Mouse (Mus musculus) central nervous system, embryonic 14 days (tissue): ENCODE data around the gene Ccdc153. TPM values are rescaled to one million over a fixed set of nuclear protein-coding genes. Genes with fewer than 3 reads are reported as not detected.

Experiments
- polyA plus RNA-seq: library from polyadenylated mRNA; depleted of rRNA; stranded (reverse); fragments of >200 nt; gene quantifications from 2 replicates; pipeline ENCODE4 v1.2.3, GENCODE M21; 2012; rRNA removed

Ccdc153 gene
- 0.07 and 0.13 TPM in 2 replicates for polyA plus RNA-seq

GRCm38 (mm10) chr9:44240399-44240798 lies at the start of gene Ccdc153:
TSS of gene Ccdc153 (plus strand) at chr9:44240676.

GRCm38 (mm10) chr9:44233802-44234478 lies 6.5 kb upstream of the Ccdc153 start, which contains the start of gene Cbl:
TSS of gene Cbl (minus strand) at chr9:44234049.

GRCm38 (mm10) chr9:44251314-44251713 lies 10.8 kb downstream of the Ccdc153 start, which contains the start of gene Pdzd3:
TSS of gene Pdzd3 (minus strand) at chr9:44251471.

GRCm38 (mm10) chr9:44268432-44268831 lies 28.0 kb downstream of the Ccdc153 start, which contains the start of gene Nlrx1:
TSS of gene Nlrx1 (minus strand) at chr9:44268599.

DNA sequence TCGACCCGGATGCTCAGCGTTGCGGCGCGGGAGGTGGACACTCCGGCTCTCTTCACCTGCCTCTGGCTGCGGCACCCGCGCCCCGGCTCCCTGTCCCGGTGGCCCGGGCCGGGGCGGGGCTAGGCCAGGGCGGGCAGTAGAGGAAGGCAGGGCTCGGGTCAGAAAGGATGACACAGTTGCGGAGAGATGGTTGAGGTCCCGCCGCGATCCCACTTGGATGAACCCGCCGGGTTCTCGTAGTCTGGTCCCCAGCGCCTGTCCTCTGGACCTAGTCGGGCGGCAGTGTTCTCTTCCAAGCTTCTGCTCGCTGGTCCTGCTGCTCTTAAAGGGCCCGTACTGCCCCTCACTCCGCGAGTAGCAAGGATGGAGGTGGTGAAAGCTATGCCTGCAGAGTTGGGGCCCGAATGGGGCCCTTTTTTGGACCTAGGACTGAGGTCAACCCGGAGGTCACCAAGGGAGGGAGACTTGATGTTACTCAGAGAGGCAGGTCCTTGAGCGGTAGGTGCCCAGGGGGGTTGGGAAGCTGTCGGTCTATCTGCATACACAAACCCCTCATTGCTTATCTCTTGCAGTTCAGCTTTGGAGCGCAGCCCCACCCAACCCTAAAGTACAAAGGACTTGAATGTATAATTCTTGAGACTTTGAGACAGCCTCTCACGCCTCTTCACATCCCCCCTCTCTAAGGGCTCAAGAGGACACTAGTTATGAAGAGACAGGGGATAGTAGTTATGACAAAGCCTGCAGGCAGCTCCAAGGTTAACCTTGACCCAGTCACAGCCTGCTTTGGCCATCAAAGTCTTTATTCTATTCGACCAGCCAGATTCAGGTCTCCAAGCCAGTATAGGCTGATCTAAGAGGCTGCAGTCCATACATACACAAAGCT lies 47.8 kb downstream of the Ccdc153 start, which contains the start of gene Abcg4:
Abcg4 (minus strand) TSS at position 540 of the 883 bp plus-strand sequence.

Other genes with a start within 250 kb of the Ccdc153 start
- 8.2 and 13.4 TPM in 2 replicates for gene Thy1, start 197.3 kb upstream of the Ccdc153 start, polyA plus RNA-seq
- gene Usp2, start 173.7 kb upstream of the Ccdc153 start, polyA plus RNA-seq: 1.8 and 2.7 TPM in 2 replicates
- gene Mfrp, start 138.9 kb upstream of the Ccdc153 start, polyA plus RNA-seq: 1.3 and 1.9 TPM in 2 replicates
- 4.3 and 5.5 TPM in 2 replicates for gene C1qtnf5, start 133.4 kb upstream of the Ccdc153 start, polyA plus RNA-seq
- 0.16 and 0.32 TPM in 2 replicates for gene Gm49380, start 127.2 kb upstream of the Ccdc153 start, polyA plus RNA-seq
- gene Rnf26, start 127.2 kb upstream of the Ccdc153 start, polyA plus RNA-seq: 30.0 and 33.0 TPM in 2 replicates
- gene Mcam, start 106.2 kb upstream of the Ccdc153 start, polyA plus RNA-seq: 29.7 and 40.4 TPM in 2 replicates
- gene Cbl, start 6.6 kb upstream of the Ccdc153 start, polyA plus RNA-seq: 22.4 and 23.4 TPM in 2 replicates
- 0.74 and 0.75 TPM in 2 replicates for gene Pdzd3, start 10.8 kb downstream of the Ccdc153 start, polyA plus RNA-seq
- 4.3 and 4.6 TPM in 2 replicates for gene Nlrx1, start 27.9 kb downstream of the Ccdc153 start, polyA plus RNA-seq
- gene Abcg4, start 47.9 kb downstream of the Ccdc153 start, polyA plus RNA-seq: 52.4 and 58.7 TPM in 2 replicates
- 43.3 and 49.9 TPM in 2 replicates for gene Hinfp, start 65.0 kb downstream of the Ccdc153 start, polyA plus RNA-seq
- gene C2cd2l, start 79.6 kb downstream of the Ccdc153 start, polyA plus RNA-seq: 47.2 and 53.2 TPM in 2 replicates
- 38.7 and 39.4 TPM in 2 replicates for gene Dpagt1, start 85.3 kb downstream of the Ccdc153 start, polyA plus RNA-seq
- gene H2afx, start 94.0 kb downstream of the Ccdc153 start, polyA plus RNA-seq: 197 and 236 TPM in 2 replicates
- 50.4 and 50.6 TPM in 2 replicates for gene Hmbs, start 103.6 kb downstream of the Ccdc153 start, polyA plus RNA-seq
- 36.0 and 37.5 TPM in 2 replicates for gene Vps11, start 121.0 kb downstream of the Ccdc153 start, polyA plus RNA-seq
- 47.0 and 53.6 TPM in 2 replicates for gene Hyou1, start 138.8 kb downstream of the Ccdc153 start, polyA plus RNA-seq
- 48.9 and 50.0 TPM in 2 replicates for gene Slc37a4, start 156.2 kb downstream of the Ccdc153 start, polyA plus RNA-seq
- 705 and 780 TPM in 2 replicates for gene Rps25, start 166.5 kb downstream of the Ccdc153 start, polyA plus RNA-seq
- gene Trappc4, start 166.9 kb downstream of the Ccdc153 start, polyA plus RNA-seq: 169 and 183 TPM in 2 replicates
- 57.4 and 62.5 TPM in 2 replicates for gene Ccdc84, start 177.9 kb downstream of the Ccdc153 start, polyA plus RNA-seq
- gene Foxr1, start 200.5 kb downstream of the Ccdc153 start, polyA plus RNA-seq: not detected in 2 replicates
- gene Upk2, start 214.3 kb downstream of the Ccdc153 start, polyA plus RNA-seq: 0.43 TPM in 1 of 2 replicates, not detected in the other
- gene Bcl9l, start 242.1 kb downstream of the Ccdc153 start, polyA plus RNA-seq: 18.8 and 23.9 TPM in 2 replicates